Mouse (Mus musculus): ENCODE data around the gene Srrm2.

GRCm38 (mm10) chr17:23758801-23759200, 31.5 kb upstream of the Srrm2 start:
- TF ChIP-seq POLR2A (IDR thresholded peaks at IDR 0.05; ENCODE audit: borderline replicate concordance, control insufficient read depth, low read depth, low read length): no peak
- TF ChIP-seq CTCF (IDR thresholded peaks at IDR 0.05; ENCODE audit: control insufficient read depth, insufficient read depth, low read length): no peak
